Mouse (Mus musculus) hindbrain, postnatal 0 days (tissue): ENCODE results near the gene C77080. TPM values are rescaled to one million over a fixed set of nuclear protein-coding genes. Genes with fewer than 3 reads are reported as not detected.
A peak's percentile ranks its signal among the peaks of the same experiment; 100 is the strongest.

ENCODE experiments used
- ATAC-seq: fragments of 200-750 bp; cut with Nextera tagmentation; 2 replicates; pipeline ENCODE4 v1.8.0; 2017; ENCODE audit warnings: mild to moderate bottlenecking, moderate TSS enrichment, moderate library complexity
- DNase-seq: peaks from one replicate; pipeline ENCODE4 v3.0.0-alpha.2; 2015; ENCODE audit warnings: low spot score
- H3K27ac ChIP-seq: fragments of 300-500 bp; sonication (generic); 2 replicates; pipeline ENCODE4 v1.5.1; 2014; ENCODE audit warnings: mild to moderate bottlenecking
- H3K27me3 ChIP-seq: fragments of 300-500 bp; sonication (generic); 2 replicates; pipeline ENCODE4 v1.6.1; 2014; ENCODE audit warnings: low read length, mixed read lengths; ENCODE audit not compliant: insufficient read depth
- H3K36me3 ChIP-seq: fragments of 300-500 bp; sonication (generic); 2 replicates; pipeline ENCODE4 v1.6.1; 2014; ENCODE audit warnings: low read length, mixed read lengths; ENCODE audit not compliant: insufficient read depth
- H3K4me1 ChIP-seq: fragments of 300-500 bp; sonication (generic); 2 replicates; pipeline ENCODE4 v1.6.1; 2014; ENCODE audit warnings: antibody characterized with exemption, low read length, mixed read lengths; ENCODE audit not compliant: insufficient read depth
- H3K4me2 ChIP-seq: fragments of 300-500 bp; sonication (generic); 2 replicates; pipeline ENCODE4 v1.6.1; 2014; ENCODE audit warnings: low read depth, mild to moderate bottlenecking, low read length, moderate library complexity, mixed read lengths
- H3K4me3 ChIP-seq: fragments of 300-500 bp; sonication (generic); 2 replicates; pipeline ENCODE4 v1.5.1; 2014; ENCODE audit warnings: low read length
- H3K9ac ChIP-seq: fragments of 300-500 bp; sonication (generic); replicated peaks from 2 replicates; pipeline ENCODE4 v1.6.1; 2014; ENCODE audit warnings: mild to moderate bottlenecking, low read length, moderate library complexity, mixed read lengths
- H3K9me3 ChIP-seq: fragments of 300-500 bp; sonication (generic); 2 replicates; pipeline ENCODE4 v1.6.1; 2016; ENCODE audit warnings: low read length, mixed read lengths
- CTCF ChIP-seq: IDR thresholded peaks from 2 replicates; pipeline ENCODE4 v1.5.1; 2016; ENCODE audit warnings: antibody characterized with exemption, control low read depth, low read depth
- WGBS: fragments of 180-500 bp; shearing (Covaris S2); extraction: QIAGEN DNeasy Blood & Tissue Kit; methylation state at CpG from one replicate; pipeline ENCODE4 v1.1.7; 2014; 5-methylcytosine and 5-hydroxymethylcytosine counted together
- polyA plus RNA-seq: library from polyadenylated mRNA; unstranded; fragments of >200 nt; fragmentation: Nextera tagmentation; extraction: Ambion mirVana; gene quantifications from 2 replicates; pipeline ENCODE4 v1.2.1, GENCODE M21; 2015
- total RNA-seq: library from RNA; depleted of rRNA; stranded (reverse); fragments of >200 nt; gene quantifications from 2 replicates; pipeline ENCODE4 v1.2.3, GENCODE M21; 2014

C77080 gene
- total and polyA plus RNA-seq, 2 experiments from 2014 or later, result 5.3 to 29.0 TPM

GRCm38 (mm10) chr4:129242327-129242726, 18.9 kb downstream of the C77080 start:
- no peak for TF ChIP-seq CTCF
- Histone ChIP-seq H3K36me3 (no peaks in the 10 kb centered on the region), H3K27ac (peak overlapping the region; percentile 54; the same call in 1 of the 2 replicates), H3K27me3 (0 out of 2 replicates have a peak, but pooled peaks cover 2% of the 10 kb centered on the region), H3K4me1 (peaks cover 22% of the 10 kb centered on the region), H3K4me2 (no peak overlapping the region), H3K9ac (no peak overlapping the region), H3K4me3 (no peak overlapping the region), H3K9me3 (no peaks in the 10 kb centered on the region)
- WGBS, result 38% methylated on average over 4 of the region's 4 CpGs
- ATAC-seq (no peak), DNase-seq (no peak)

- WGBS, result 14% methylated on average over 7 of the region's 7 CpGs
Measured at GRCm38 (mm10) chr4:129241898-129242297, 19.3 kb downstream of the C77080 start.

GRCm38 (mm10) chr4:129239075-129239474, 22.1 kb downstream of the C77080 start:
- whole genome bisulfite sequencing, result under 1% methylated on average over 24 of the region's 29 CpGs
- Histone ChIP-seq H3K27ac (peak overlapping the region; percentile 79), H3K4me3 (peak overlapping the region; percentile 72), H3K4me2 (peak overlapping the region; percentile 91), H3K4me1 (peaks cover 20% of the 10 kb centered on the region), H3K36me3 (no peaks in the 10 kb centered on the region), H3K9me3 (no peaks in the 10 kb centered on the region), H3K27me3 (no peaks in the 10 kb centered on the region), H3K9ac (peak overlapping the region; percentile 80)
- DNase-seq (peak; percentile 89), ATAC-seq (peak; percentile 85)
- TF ChIP-seq CTCF, result no peak

More at GRCm38 (mm10) chr4:129241898-129242297, 19.3 kb downstream of the C77080 start:
- Histone ChIP-seq H3K27me3 (no peaks in the 10 kb centered on the region), H3K36me3 (no peaks in the 10 kb centered on the region), H3K9ac (no peak overlapping the region), H3K4me1 (peaks cover 22% of the 10 kb centered on the region), H3K4me2 (no peak overlapping the region), H3K27ac (peak overlapping the region; percentile 4; the same call in 1 of the 2 replicates), H3K4me3 (no peak overlapping the region), H3K9me3 (no peaks in the 10 kb centered on the region)
- ATAC-seq (no peak), DNase-seq (no peak)
- TF ChIP-seq CTCF, result no peak

GRCm38 (mm10) chr4:129238579-129239016, 22.6 kb downstream of the C77080 start:
- TF ChIP-seq CTCF, result no peak
- no peaks in the 10 kb centered on the region for H3K27me3 ChIP-seq
- WGBS, result under 1% methylated on average over 16 of the region's 23 CpGs
- peak; percentile 65 for ATAC-seq
- peak overlapping the region; percentile 80 for H3K9ac ChIP-seq
- H3K9me3 ChIP-seq, result no peaks in the 10 kb centered on the region
- no peaks in the 10 kb centered on the region for H3K36me3 ChIP-seq
- H3K27ac ChIP-seq, result peak overlapping the region; percentile 79
- peak overlapping the region; percentile 72 for H3K4me3 ChIP-seq
- H3K4me1 ChIP-seq, result peaks cover 20% of the 10 kb centered on the region
- peak; percentile 64 for DNase-seq
- H3K4me2 ChIP-seq, result peak overlapping the region; percentile 91

- WGBS, result 8% methylated on average over 21 of the region's 21 CpGs
- DNase-seq (peak; percentile 67), ATAC-seq (peak; percentile 21)
- Histone ChIP-seq H3K9ac (peak overlapping the region; percentile 80), H3K4me2 (peak overlapping the region; percentile 91), H3K9me3 (no peaks in the 10 kb centered on the region), H3K27ac (peak overlapping the region; percentile 79; the same call in 1 of the 2 replicates), H3K36me3 (no peaks in the 10 kb centered on the region), H3K27me3 (no peaks in the 10 kb centered on the region), H3K4me1 (peaks cover 20% of the 10 kb centered on the region), H3K4me3 (peak overlapping the region; percentile 72)
- TF ChIP-seq CTCF, result no peak
Measured at GRCm38 (mm10) chr4:129237843-129238441, 23.3 kb downstream of the C77080 start.

- no peak for TF ChIP-seq CTCF
- Histone ChIP-seq H3K27ac (no peak overlapping the region), H3K9ac (no peak overlapping the region), H3K4me2 (peak overlapping the region; percentile 91; the same call in 1 of the 2 replicates), H3K27me3 (no peaks in the 10 kb centered on the region), H3K36me3 (no peaks in the 10 kb centered on the region), H3K4me3 (no peak overlapping the region), H3K4me1 (peaks cover 15% of the 10 kb centered on the region), H3K9me3 (no peaks in the 10 kb centered on the region)
- ATAC-seq, result no peak
- WGBS, result 86% methylated on average over 8 of the region's 8 CpGs
- DNase-seq, result no peak
Measured at GRCm38 (mm10) chr4:129236236-129236813, 24.9 kb downstream of the C77080 start.

GRCm38 (mm10) chr4:129235147-129235546, 26.1 kb downstream of the C77080 start:
- H3K4me1 ChIP-seq, result peaks cover 15% of the 10 kb centered on the region; the same call in 1 of the 2 replicates
- no peaks in the 10 kb centered on the region for H3K27me3 ChIP-seq
- 72% methylated on average over 3 of the region's 3 CpGs for WGBS
- H3K4me2 ChIP-seq, result no peak overlapping the region
- no peak for ATAC-seq
- no peak for DNase-seq
- H3K27ac ChIP-seq, result no peak overlapping the region
- no peak overlapping the region for H3K4me3 ChIP-seq
- TF ChIP-seq CTCF, result no peak
- H3K36me3 ChIP-seq, result no peaks in the 10 kb centered on the region
- H3K9ac ChIP-seq, result no peak overlapping the region
- no peaks in the 10 kb centered on the region for H3K9me3 ChIP-seq
